Mouse (Mus musculus) megakaryocyte, embryonic 14.5 days (primary cell): ENCODE results near the gene Fyn. TPM values are rescaled to one million over a fixed set of nuclear protein-coding genes. Genes with fewer than 3 reads are reported as not detected.

Experiments
- H3K27me3 ChIP-seq: replicated peaks from 2 replicates; pipeline ENCODE3; 2012; ENCODE audit warnings: inconsistent platforms
- H3K36me3 ChIP-seq: replicated peaks from 2 replicates; pipeline ENCODE3; 2012; ENCODE audit warnings: low read length, inconsistent platforms, mixed read lengths
- H3K4me1 ChIP-seq: 2 replicates; pipeline ENCODE4 v1.6.1; 2012; ENCODE audit warnings: inconsistent platforms
- H3K4me3 ChIP-seq: replicated peaks from 2 replicates; pipeline ENCODE3; 2012; ENCODE audit warnings: moderate library complexity, mild to moderate bottlenecking, inconsistent platforms
- H3K9me3 ChIP-seq: 2 replicates; pipeline ENCODE4 v1.6.1; 2012; ENCODE audit warnings: inconsistent platforms
- FLI1 ChIP-seq: IDR thresholded peaks from 2 replicates; pipeline ENCODE4 v1.6.1; 2012; ENCODE audit warnings: low read length, inconsistent platforms, mixed read lengths
- GATA1 ChIP-seq: IDR thresholded peaks from 3 replicates; pipeline ENCODE4 v1.6.1; 2012; ENCODE audit warnings: mixed read lengths, low read length, inconsistent platforms, borderline replicate concordance
- polyA plus RNA-seq: library from polyadenylated mRNA; stranded (reverse); fragments of >175 nt; gene quantifications from 2 replicates; pipeline ENCODE4 v1.2.3, GENCODE M21; 2012; ENCODE audit warnings: low replicate concordance; ENCODE audit not compliant: insufficient read depth

Fyn gene
- polyA plus RNA-seq, 1 experiment = 43.3 TPM

- Histone ChIP-seq H3K4me3 (no peak overlapping the region), H3K4me1 (peaks cover 58% of the 10 kb centered on the region), H3K9me3 (peaks cover 5% of the 10 kb centered on the region), H3K36me3 (peaks cover 47% of the 10 kb centered on the region), H3K27me3 (no peaks in the 10 kb centered on the region)
- TF ChIP-seq GATA1 = no peak
- no peak for TF ChIP-seq FLI1
Measured at GRCm38 (mm10) chr10:39479361-39479760, 110.7 kb downstream of the Fyn start.

- peaks cover 5% of the 10 kb centered on the region for H3K9me3 ChIP-seq
- H3K4me3 ChIP-seq = no peak overlapping the region
- no peaks in the 10 kb centered on the region for H3K27me3 ChIP-seq
- H3K36me3 ChIP-seq = peaks cover 60% of the 10 kb centered on the region
- TF ChIP-seq GATA1 (no peak), FLI1 (no peak)
- peaks cover 86% of the 10 kb centered on the region for H3K4me1 ChIP-seq
Measured at GRCm38 (mm10) chr10:39484382-39484826, 115.7 kb downstream of the Fyn start.

GRCm38 (mm10) chr10:39484892-39485291, 116.2 kb downstream of the Fyn start:
- peaks cover 86% of the 10 kb centered on the region for H3K4me1 ChIP-seq
- H3K27me3 ChIP-seq = no peaks in the 10 kb centered on the region
- TF ChIP-seq FLI1 (no peak), GATA1 (no peak)
- no peak overlapping the region for H3K4me3 ChIP-seq
- H3K9me3 ChIP-seq = peaks cover 5% of the 10 kb centered on the region
- peaks cover 58% of the 10 kb centered on the region for H3K36me3 ChIP-seq

DNA sequence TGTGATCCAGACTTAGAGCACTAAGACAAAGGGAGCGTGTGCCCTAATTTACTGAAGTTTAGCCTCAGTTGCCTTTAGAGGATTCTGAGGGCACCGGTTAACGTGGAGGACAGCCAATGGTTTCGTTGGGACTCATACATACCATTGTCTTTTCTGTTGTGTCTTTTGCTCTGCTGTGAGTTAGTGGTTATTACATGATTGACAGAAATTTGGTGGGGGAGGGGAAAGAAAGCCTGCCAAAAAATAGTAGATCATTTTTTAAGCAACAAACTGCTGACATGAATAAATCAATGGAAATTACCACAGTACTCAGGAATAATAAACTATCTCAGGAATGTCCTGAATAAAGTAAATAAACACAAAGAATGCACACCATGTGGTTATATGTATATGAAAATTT, 117.3 kb downstream of the Fyn start:
- Histone ChIP-seq H3K27me3 (no peaks in the 10 kb centered on the region), H3K4me1 (peaks cover 89% of the 10 kb centered on the region), H3K9me3 (peaks cover 5% of the 10 kb centered on the region), H3K4me3 (no peak overlapping the region), H3K36me3 (peaks cover 60% of the 10 kb centered on the region)
- TF ChIP-seq FLI1 = no peak
- TF ChIP-seq GATA1 = no peak

GRCm38 (mm10) chr10:39486501-39487450, 118.1 kb downstream of the Fyn start:
- Histone ChIP-seq H3K4me1 (peaks cover 90% of the 10 kb centered on the region), H3K36me3 (peaks cover 62% of the 10 kb centered on the region), H3K4me3 (no peak overlapping the region), H3K27me3 (no peaks in the 10 kb centered on the region), H3K9me3 (peaks cover 5% of the 10 kb centered on the region)
- TF ChIP-seq FLI1 (no peak), GATA1 (no peak)

- TF ChIP-seq GATA1 (no peak), FLI1 (no peak)
- peaks cover 64% of the 10 kb centered on the region for H3K36me3 ChIP-seq
- peaks cover 5% of the 10 kb centered on the region for H3K9me3 ChIP-seq
- H3K4me3 ChIP-seq = no peak overlapping the region
- H3K27me3 ChIP-seq = no peaks in the 10 kb centered on the region
- peaks cover 94% of the 10 kb centered on the region for H3K4me1 ChIP-seq
Measured at GRCm38 (mm10) chr10:39487740-39488415, 119.2 kb downstream of the Fyn start.

- H3K27me3 ChIP-seq = no peaks in the 10 kb centered on the region
- no peak overlapping the region for H3K4me3 ChIP-seq
- no peaks in the 10 kb centered on the region for H3K9me3 ChIP-seq
- peaks cover 62% of the 10 kb centered on the region for H3K36me3 ChIP-seq
- H3K4me1 ChIP-seq = peaks cover 94% of the 10 kb centered on the region
- TF ChIP-seq FLI1 (no peak), GATA1 (no peak)
Measured at GRCm38 (mm10) chr10:39488542-39488941, 119.9 kb downstream of the Fyn start.

- Histone ChIP-seq H3K9me3 (no peaks in the 10 kb centered on the region), H3K36me3 (peaks cover 62% of the 10 kb centered on the region), H3K4me1 (peaks cover 96% of the 10 kb centered on the region), H3K4me3 (no peak overlapping the region), H3K27me3 (no peaks in the 10 kb centered on the region)
- no peak for TF ChIP-seq GATA1
- TF ChIP-seq FLI1 = no peak
Measured at GRCm38 (mm10) chr10:39488956-39489355, 120.3 kb downstream of the Fyn start.

DNA sequence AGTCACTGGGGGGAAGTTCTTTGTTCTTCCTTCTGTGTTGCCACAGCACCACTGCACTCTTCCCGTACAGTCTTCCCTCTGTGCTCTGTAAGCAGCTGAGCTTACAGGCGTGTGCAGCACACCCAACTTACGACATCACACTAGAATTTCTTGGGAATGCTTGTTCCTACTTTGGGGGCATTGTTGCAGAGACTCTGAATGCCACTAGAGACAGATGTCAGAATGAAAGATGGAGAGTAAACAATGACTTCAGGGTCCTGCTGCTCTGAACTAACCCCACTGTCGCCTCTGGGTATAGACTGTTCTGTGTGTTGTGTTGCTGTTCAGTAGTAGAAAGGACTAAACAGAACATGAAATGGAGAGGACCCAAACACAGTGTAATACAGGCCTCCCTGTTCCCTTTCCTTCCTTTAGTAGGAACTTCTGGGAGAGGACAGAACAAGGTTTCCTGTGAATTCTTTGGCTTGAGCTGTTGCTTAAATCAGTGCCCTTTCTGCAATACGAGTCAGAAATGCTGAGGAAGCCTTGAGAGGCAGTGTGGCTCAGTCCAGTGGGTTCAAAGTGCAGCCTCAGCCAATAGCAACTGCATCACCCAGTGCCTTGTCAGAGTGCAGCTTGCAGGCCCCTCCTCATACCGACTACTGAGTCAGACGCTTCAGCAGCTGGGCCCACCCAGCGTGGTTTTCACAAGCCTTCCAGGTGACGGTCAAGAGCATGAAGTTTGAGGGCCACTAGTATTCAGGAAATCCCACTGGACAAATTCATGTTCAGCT, 121.9 kb downstream of the Fyn start:
- H3K36me3 ChIP-seq = peaks cover 64% of the 10 kb centered on the region
- H3K4me3 ChIP-seq = no peak overlapping the region
- no peak for TF ChIP-seq GATA1
- no peak for TF ChIP-seq FLI1

More for the DNA sequence above, 121.9 kb downstream of the Fyn start:
- H3K9me3 ChIP-seq = no peaks in the 10 kb centered on the region
- no peaks in the 10 kb centered on the region for H3K27me3 ChIP-seq
- H3K4me1 ChIP-seq = peaks cover 95% of the 10 kb centered on the region
